Mouse (Mus musculus) natural killer cell, adult 2 months (primary cell): Measurements from ENCODE around the gene Trim14.

Experiments
- DNase-seq, 2 experiments: peaks; one replicate each; pipeline ENCODE4 v3.0.0; 2022; ENCODE audit warnings: low spot score in 2 of 2

Gene Trim14

GRCm38 (mm10) chr4:46562037-46562436 lies 26.1 kb upstream of the Trim14 start:
- DNase-seq: no peak

GRCm38 (mm10) chr4:46560069-46560705 lies 24.2 kb upstream of the Trim14 start:
- no peak for DNase-seq

- DNase-seq: no peak
Observed at GRCm38 (mm10) chr4:46558672-46559667, 23.0 kb upstream of the Trim14 start.

- DNase-seq: no peak
Observed at GRCm38 (mm10) chr4:46556933-46557332, 21.0 kb upstream of the Trim14 start.

- no peak for DNase-seq
Observed at GRCm38 (mm10) chr4:46555762-46556161, 19.8 kb upstream of the Trim14 start.

GRCm38 (mm10) chr4:46554295-46555069 lies 18.5 kb upstream of the Trim14 start:
- peak in 1 of 2 experiments; percentile 72 for DNase-seq

- DNase-seq: peak in 1 of 2 experiments; percentile 56
Observed at GRCm38 (mm10) chr4:46553864-46554263, 17.9 kb upstream of the Trim14 start.

- no peak for DNase-seq
Observed at GRCm38 (mm10) chr4:46550406-46550805, 14.5 kb upstream of the Trim14 start.

- DNase-seq: no peak
Observed at GRCm38 (mm10) chr4:46549979-46550378, 14.0 kb upstream of the Trim14 start.

GRCm38 (mm10) chr4:46546709-46547108 lies 10.8 kb upstream of the Trim14 start:
- no peak for DNase-seq

GRCm38 (mm10) chr4:46545498-46545897 lies 9.6 kb upstream of the Trim14 start:
- no peak for DNase-seq

- DNase-seq: peak; percentile 57 to 71
Observed at GRCm38 (mm10) chr4:46544313-46544712, 8.4 kb upstream of the Trim14 start.

GRCm38 (mm10) chr4:46543366-46544050 lies 7.6 kb upstream of the Trim14 start:
- DNase-seq: no peak

GRCm38 (mm10) chr4:46541707-46542106 lies 5.8 kb upstream of the Trim14 start:
- no peak for DNase-seq

- DNase-seq: no peak
Observed at GRCm38 (mm10) chr4:46539167-46539566, 3.2 kb upstream of the Trim14 start.

GRCm38 (mm10) chr4:46535094-46535830 lies 679 bp downstream of the Trim14 start:
- DNase-seq: peak in 1 of 2 experiments; percentile 38

GRCm38 (mm10) chr4:46533934-46534720 lies 1.8 kb downstream of the Trim14 start:
- DNase-seq: no peak

- DNase-seq: no peak
Observed at GRCm38 (mm10) chr4:46532926-46533325, 3.0 kb downstream of the Trim14 start.

GRCm38 (mm10) chr4:46532511-46532910 lies 3.4 kb downstream of the Trim14 start:
- no peak for DNase-seq

- no peak for DNase-seq
Observed at GRCm38 (mm10) chr4:46529722-46530121, 6.2 kb downstream of the Trim14 start.
